Mouse (Mus musculus): ENCODE results near the gene Prkg1. TPM values are rescaled to one million over a fixed set of nuclear protein-coding genes. Genes with fewer than 3 reads are reported as not detected.

Gene Prkg1
- polyA plus RNA-seq, 1 experiment from 2014 or later, result 5.6 TPM

GRCm38 (mm10) chr19:31546063-31546462 is 218.8 kb downstream of the Prkg1 start:
- no peak overlapping the region for H3K27ac ChIP-seq (ENCODE audit: low read depth, low read length)
- H3K9ac ChIP-seq (ENCODE audit: low read length), result no peak overlapping the region
- DNase-seq (ENCODE audit: low spot score) (no peak), ATAC-seq (replicated peaks; ENCODE audit: low FRiP score) (no peak)
- WGBS, result 81% methylated on average over 5 of the region's 5 CpGs
- no peaks in the 10 kb centered on the region for H3K9me3 ChIP-seq (ENCODE audit: control insufficient read depth, low read length)
- no peaks in the 10 kb centered on the region for H3K36me3 ChIP-seq (ENCODE audit: control insufficient read depth, insufficient read depth, low read length)
- no peak overlapping the region for H3K4me2 ChIP-seq (ENCODE audit: low read depth, low read length, severe bottlenecking)
- H3K27me3 ChIP-seq (ENCODE audit: control insufficient read depth, insufficient read depth, low read length), result no peaks in the 10 kb centered on the region
- H3K4me3 ChIP-seq (ENCODE audit: low read depth, low read length), result no peak overlapping the region
- no peaks in the 10 kb centered on the region for H3K4me1 ChIP-seq (replicated peaks; ENCODE audit: control insufficient read depth, insufficient read depth, low read length)

GRCm38 (mm10) chr19:31531249-31531740 is 233.5 kb downstream of the Prkg1 start:
- no peak overlapping the region for H3K27ac ChIP-seq (ENCODE audit: low read depth, low read length)
- no peak overlapping the region for H3K4me2 ChIP-seq (ENCODE audit: low read depth, low read length, severe bottlenecking)
- no peaks in the 10 kb centered on the region for H3K27me3 ChIP-seq (ENCODE audit: control insufficient read depth, insufficient read depth, low read length)
- H3K4me3 ChIP-seq (ENCODE audit: low read depth, low read length), result no peak overlapping the region
- DNase-seq (ENCODE audit: low spot score), result peak; percentile 51
- no peak for ATAC-seq (replicated peaks; ENCODE audit: low FRiP score)
- no peaks in the 10 kb centered on the region for H3K9me3 ChIP-seq (ENCODE audit: control insufficient read depth, low read length)
- H3K9ac ChIP-seq (ENCODE audit: low read length), result no peak overlapping the region
- WGBS, result 64% methylated on average over 7 of the region's 7 CpGs
- no peaks in the 10 kb centered on the region for H3K4me1 ChIP-seq (replicated peaks; ENCODE audit: control insufficient read depth, insufficient read depth, low read length)
- H3K36me3 ChIP-seq (ENCODE audit: control insufficient read depth, insufficient read depth, low read length), result no peaks in the 10 kb centered on the region

GRCm38 (mm10) chr19:31530616-31531015 is 234.2 kb downstream of the Prkg1 start:
- Histone ChIP-seq H3K4me3 (ENCODE audit: low read depth, low read length) (no peak overlapping the region), H3K27me3 (ENCODE audit: control insufficient read depth, insufficient read depth, low read length) (no peaks in the 10 kb centered on the region), H3K27ac (ENCODE audit: low read depth, low read length) (no peak overlapping the region), H3K36me3 (ENCODE audit: control insufficient read depth, insufficient read depth, low read length) (no peaks in the 10 kb centered on the region), H3K4me2 (ENCODE audit: low read depth, low read length, severe bottlenecking) (no peak overlapping the region), H3K9me3 (ENCODE audit: control insufficient read depth, low read length) (no peaks in the 10 kb centered on the region), H3K4me1 (replicated peaks; ENCODE audit: control insufficient read depth, insufficient read depth, low read length) (no peaks in the 10 kb centered on the region), H3K9ac (ENCODE audit: low read length) (no peak overlapping the region)
- no peak for DNase-seq (ENCODE audit: low spot score)
- 77% methylated on average over 5 of the region's 5 CpGs for whole genome bisulfite sequencing
- no peak for ATAC-seq (replicated peaks; ENCODE audit: low FRiP score)

GRCm38 (mm10) chr19:31529890-31530289 is 234.9 kb downstream of the Prkg1 start:
- WGBS, result 76% methylated on average over 4 of the region's 4 CpGs
- Histone ChIP-seq H3K9me3 (ENCODE audit: control insufficient read depth, low read length) (no peaks in the 10 kb centered on the region), H3K4me2 (ENCODE audit: low read depth, low read length, severe bottlenecking) (no peak overlapping the region), H3K27me3 (ENCODE audit: control insufficient read depth, insufficient read depth, low read length) (no peaks in the 10 kb centered on the region), H3K4me3 (ENCODE audit: low read depth, low read length) (no peak overlapping the region), H3K27ac (ENCODE audit: low read depth, low read length) (no peak overlapping the region), H3K9ac (ENCODE audit: low read length) (no peak overlapping the region), H3K4me1 (replicated peaks; ENCODE audit: control insufficient read depth, insufficient read depth, low read length) (no peaks in the 10 kb centered on the region), H3K36me3 (ENCODE audit: control insufficient read depth, insufficient read depth, low read length) (no peaks in the 10 kb centered on the region)
- DNase-seq (ENCODE audit: low spot score) (no peak), ATAC-seq (replicated peaks; ENCODE audit: low FRiP score) (no peak)

GRCm38 (mm10) chr19:31514490-31514889 is 250.3 kb downstream of the Prkg1 start:
- H3K4me3 ChIP-seq (ENCODE audit: low read depth, low read length), result no peak overlapping the region
- H3K27me3 ChIP-seq (ENCODE audit: control insufficient read depth, insufficient read depth, low read length), result no peaks in the 10 kb centered on the region
- no peak overlapping the region for H3K4me2 ChIP-seq (ENCODE audit: low read depth, low read length, severe bottlenecking)
- H3K27ac ChIP-seq (ENCODE audit: low read depth, low read length), result no peak overlapping the region
- ATAC-seq (replicated peaks; ENCODE audit: low FRiP score), result no peak
- 71% methylated on average over 2 of the region's 2 CpGs for WGBS
- H3K9ac ChIP-seq (ENCODE audit: low read length), result no peak overlapping the region
- DNase-seq (ENCODE audit: low spot score), result no peak
- H3K4me1 ChIP-seq (replicated peaks; ENCODE audit: control insufficient read depth, insufficient read depth, low read length), result no peaks in the 10 kb centered on the region
- H3K9me3 ChIP-seq (ENCODE audit: control insufficient read depth, low read length), result no peaks in the 10 kb centered on the region
- no peaks in the 10 kb centered on the region for H3K36me3 ChIP-seq (ENCODE audit: control insufficient read depth, insufficient read depth, low read length)

GRCm38 (mm10) chr19:31507831-31508230 is 257.0 kb downstream of the Prkg1 start:
- Histone ChIP-seq H3K27me3 (ENCODE audit: control insufficient read depth, insufficient read depth, low read length) (no peaks in the 10 kb centered on the region), H3K9me3 (ENCODE audit: control insufficient read depth, low read length) (no peaks in the 10 kb centered on the region), H3K4me3 (ENCODE audit: low read depth, low read length) (no peak overlapping the region), H3K4me2 (ENCODE audit: low read depth, low read length, severe bottlenecking) (no peak overlapping the region), H3K27ac (ENCODE audit: low read depth, low read length) (no peak overlapping the region), H3K4me1 (replicated peaks; ENCODE audit: control insufficient read depth, insufficient read depth, low read length) (no peaks in the 10 kb centered on the region), H3K36me3 (ENCODE audit: control insufficient read depth, insufficient read depth, low read length) (no peaks in the 10 kb centered on the region), H3K9ac (ENCODE audit: low read length) (no peak overlapping the region)
- no peak for ATAC-seq (replicated peaks; ENCODE audit: low FRiP score)
- 83% methylated on average over 3 of the region's 3 CpGs for WGBS
- no peak for DNase-seq (ENCODE audit: low spot score)

GRCm38 (mm10) chr19:31506296-31506695 is 258.5 kb downstream of the Prkg1 start:
- no peaks in the 10 kb centered on the region for H3K4me1 ChIP-seq (replicated peaks; ENCODE audit: control insufficient read depth, insufficient read depth, low read length)
- no peak overlapping the region for H3K4me3 ChIP-seq (ENCODE audit: low read depth, low read length)
- H3K36me3 ChIP-seq (ENCODE audit: control insufficient read depth, insufficient read depth, low read length), result no peaks in the 10 kb centered on the region
- WGBS, result 79% methylated on average over 2 of the region's 2 CpGs
- ATAC-seq (replicated peaks; ENCODE audit: low FRiP score), result no peak
- H3K27ac ChIP-seq (ENCODE audit: low read depth, low read length), result no peak overlapping the region
- DNase-seq (ENCODE audit: low spot score), result no peak
- no peaks in the 10 kb centered on the region for H3K9me3 ChIP-seq (ENCODE audit: control insufficient read depth, low read length)
- no peak overlapping the region for H3K4me2 ChIP-seq (ENCODE audit: low read depth, low read length, severe bottlenecking)
- H3K9ac ChIP-seq (ENCODE audit: low read length), result no peak overlapping the region
- no peaks in the 10 kb centered on the region for H3K27me3 ChIP-seq (ENCODE audit: control insufficient read depth, insufficient read depth, low read length)

- Histone ChIP-seq H3K9ac (ENCODE audit: low read length) (no peak overlapping the region), H3K27me3 (ENCODE audit: control insufficient read depth, insufficient read depth, low read length) (no peaks in the 10 kb centered on the region), H3K36me3 (ENCODE audit: control insufficient read depth, insufficient read depth, low read length) (no peaks in the 10 kb centered on the region), H3K4me2 (ENCODE audit: low read depth, low read length, severe bottlenecking) (no peak overlapping the region), H3K9me3 (ENCODE audit: control insufficient read depth, low read length) (no peaks in the 10 kb centered on the region), H3K4me1 (replicated peaks; ENCODE audit: control insufficient read depth, insufficient read depth, low read length) (no peaks in the 10 kb centered on the region), H3K4me3 (ENCODE audit: low read depth, low read length) (no peak overlapping the region), H3K27ac (ENCODE audit: low read depth, low read length) (no peak overlapping the region)
- 98% methylated on average over 2 of the region's 2 CpGs for WGBS
- no peak for ATAC-seq (replicated peaks; ENCODE audit: low FRiP score)
- DNase-seq (ENCODE audit: low spot score), result no peak
Observed at GRCm38 (mm10) chr19:31505041-31505440, 259.8 kb downstream of the Prkg1 start.

- H3K27ac ChIP-seq (ENCODE audit: low read depth, low read length), result no peak overlapping the region
- no peaks in the 10 kb centered on the region for H3K27me3 ChIP-seq (ENCODE audit: control insufficient read depth, insufficient read depth, low read length)
- no peaks in the 10 kb centered on the region for H3K4me1 ChIP-seq (replicated peaks; ENCODE audit: control insufficient read depth, insufficient read depth, low read length)
- ATAC-seq (replicated peaks; ENCODE audit: low FRiP score) (no peak), DNase-seq (ENCODE audit: low spot score) (no peak)
- WGBS, result 80% methylated on average over 4 of the region's 4 CpGs
- H3K4me2 ChIP-seq (ENCODE audit: low read depth, low read length, severe bottlenecking), result no peak overlapping the region
- no peak overlapping the region for H3K9ac ChIP-seq (ENCODE audit: low read length)
- H3K9me3 ChIP-seq (ENCODE audit: control insufficient read depth, low read length), result no peaks in the 10 kb centered on the region
- H3K36me3 ChIP-seq (ENCODE audit: control insufficient read depth, insufficient read depth, low read length), result no peaks in the 10 kb centered on the region
- H3K4me3 ChIP-seq (ENCODE audit: low read depth, low read length), result no peak overlapping the region
Observed at GRCm38 (mm10) chr19:31497386-31497785, 267.4 kb downstream of the Prkg1 start.
